Mouse (Mus musculus): Measurements from ENCODE around the gene Rptor.

Gene Rptor

GRCm38 (mm10) chr11:119848189-119848588 is 245.5 kb downstream of the Rptor start:
- DNase-seq (ENCODE audit: low read depth, low spot score), result no peak

DNA sequence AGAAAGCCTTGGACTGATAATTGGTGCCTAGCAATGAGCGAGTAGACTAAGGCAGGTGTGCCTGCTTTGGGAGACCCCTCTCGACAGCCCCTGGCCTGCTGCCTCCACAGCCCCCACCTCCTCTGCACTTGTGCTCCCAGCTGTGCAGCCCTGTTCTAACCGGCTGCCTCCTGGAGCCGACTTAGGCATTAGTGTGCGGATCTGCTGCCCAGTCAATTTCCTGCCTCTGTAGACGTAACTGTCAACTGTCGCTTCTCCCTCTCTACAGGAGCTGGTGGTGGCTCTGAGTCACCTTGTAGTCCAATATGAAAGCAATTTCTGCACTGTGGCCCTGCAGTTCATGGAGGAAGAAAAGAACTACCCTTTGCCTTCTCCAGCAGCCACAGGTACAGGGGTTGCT is 253.3 kb downstream of the Rptor start:
- DNase-seq (ENCODE audit: low read depth, low spot score), result no peak

- DNase-seq (ENCODE audit: low read depth, low spot score), result no peak
These were observed 260.0 kb downstream of the Rptor start for GRCm38 (mm10) chr11:119862523-119863299.

- no peak for DNase-seq (ENCODE audit: low read depth, low spot score)
These were observed 260.7 kb downstream of the Rptor start for GRCm38 (mm10) chr11:119863421-119863821.

- no peak for DNase-seq (ENCODE audit: low read depth, low spot score)
These were observed 264.1 kb downstream of the Rptor start for GRCm38 (mm10) chr11:119866837-119867236.

DNA sequence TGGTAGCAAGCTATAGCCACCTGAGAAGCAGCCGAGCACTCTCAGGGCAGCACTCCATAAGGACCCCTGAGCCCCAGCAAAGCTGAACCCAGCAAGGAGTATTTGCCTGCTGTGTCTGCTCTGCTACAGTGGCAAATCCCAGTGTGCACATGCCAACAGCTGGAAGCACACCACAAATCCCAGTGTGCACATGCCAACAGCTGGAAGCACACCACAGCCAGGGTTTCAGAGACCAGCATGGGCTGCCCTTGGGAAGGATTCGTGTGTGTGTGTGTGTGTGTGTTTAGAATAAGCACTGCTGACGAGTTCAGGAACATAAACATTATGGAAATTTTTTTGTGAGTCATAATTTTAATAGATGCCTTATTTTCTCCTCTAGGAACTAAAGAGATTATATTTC is 265.4 kb downstream of the Rptor start:
- no peak for DNase-seq (ENCODE audit: low read depth, low spot score)

GRCm38 (mm10) chr11:119868556-119868955 is 265.9 kb downstream of the Rptor start:
- no peak for DNase-seq (ENCODE audit: low read depth, low spot score)

- DNase-seq (ENCODE audit: low read depth, low spot score), result no peak
These were observed 268.4 kb downstream of the Rptor start for GRCm38 (mm10) chr11:119871141-119871540.

DNA sequence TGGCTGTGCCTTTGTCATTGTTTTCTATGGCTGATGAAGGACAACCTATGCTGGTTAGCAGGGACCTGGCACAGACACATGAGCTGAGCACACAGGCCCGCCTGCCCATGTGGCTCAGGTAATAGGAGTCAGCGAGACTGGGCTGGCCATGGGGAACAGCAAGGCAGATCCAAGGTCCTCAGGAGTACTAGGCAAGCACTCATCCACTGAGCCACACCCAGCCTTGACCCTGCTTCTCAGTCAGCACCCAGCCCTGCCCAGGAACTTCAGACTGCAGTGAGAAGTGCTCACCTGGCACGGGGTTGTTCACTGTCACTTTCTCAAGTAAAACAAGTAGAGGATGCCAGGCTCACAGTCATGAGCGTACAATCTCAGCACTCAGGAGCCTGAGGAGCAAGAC is 270.9 kb downstream of the Rptor start:
- DNase-seq (ENCODE audit: low read depth, low spot score), result no peak

DNA sequence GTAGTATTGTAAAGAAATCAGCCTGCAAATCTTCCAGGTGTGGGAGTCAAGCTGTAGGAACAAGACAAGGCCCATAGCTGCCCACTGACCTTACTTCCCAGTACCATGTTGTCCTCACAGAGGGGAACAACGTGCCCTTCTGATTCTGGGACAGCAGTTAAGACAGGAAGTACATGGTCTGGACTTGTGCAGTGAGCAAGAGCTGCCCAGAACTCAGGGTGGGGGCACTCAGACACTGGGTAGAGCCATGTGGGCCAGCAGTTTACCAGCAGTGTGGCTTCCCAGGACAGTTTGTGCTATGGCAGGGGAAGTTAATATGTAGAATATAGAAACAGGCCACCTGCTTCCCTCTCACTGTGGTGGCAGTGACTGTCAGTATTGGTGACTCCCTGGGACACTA is 272.1 kb downstream of the Rptor start:
- no peak for DNase-seq (ENCODE audit: low read depth, low spot score)

DNA sequence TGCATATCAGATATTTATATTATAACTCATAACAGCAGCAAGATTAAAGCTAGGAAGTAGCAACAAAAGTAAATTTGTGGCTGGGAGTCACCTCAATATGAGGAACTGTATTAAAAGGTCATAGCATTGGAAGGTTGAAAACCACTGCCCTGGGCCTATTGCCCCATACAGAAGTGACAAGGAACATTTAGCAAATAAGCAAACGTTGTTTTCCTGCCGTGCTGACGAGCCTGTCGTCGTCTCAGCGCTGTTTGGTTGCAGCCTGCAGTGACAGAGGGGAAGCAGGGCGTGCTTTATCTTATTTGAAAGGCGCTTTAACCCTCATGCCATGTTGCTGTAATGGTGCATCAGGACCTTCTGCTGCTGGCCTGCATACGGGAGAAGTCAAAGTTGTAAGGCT is 273.0 kb downstream of the Rptor start:
- no peak for DNase-seq (ENCODE audit: low read depth, low spot score)

DNA sequence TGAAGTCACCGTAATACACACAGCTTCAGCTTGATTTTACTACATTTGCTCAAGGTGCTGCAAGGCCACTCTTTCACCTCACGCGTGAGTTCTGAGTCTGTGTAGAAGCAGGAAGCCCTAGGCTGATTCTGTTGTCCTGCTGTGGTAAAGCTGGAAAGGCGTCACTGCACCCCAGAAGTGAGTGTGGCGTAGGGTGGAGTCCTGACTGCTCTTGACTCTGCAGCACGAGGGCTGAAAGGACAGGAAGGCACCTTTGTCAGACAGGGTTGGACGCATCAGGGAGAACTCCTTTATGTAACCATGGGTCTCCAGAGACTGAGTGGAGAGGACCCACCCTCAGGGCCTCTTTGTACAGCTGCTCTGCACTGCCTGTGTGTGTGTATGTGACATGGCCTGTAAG is 274.4 kb downstream of the Rptor start:
- DNase-seq (ENCODE audit: low read depth, low spot score), result no peak

DNA sequence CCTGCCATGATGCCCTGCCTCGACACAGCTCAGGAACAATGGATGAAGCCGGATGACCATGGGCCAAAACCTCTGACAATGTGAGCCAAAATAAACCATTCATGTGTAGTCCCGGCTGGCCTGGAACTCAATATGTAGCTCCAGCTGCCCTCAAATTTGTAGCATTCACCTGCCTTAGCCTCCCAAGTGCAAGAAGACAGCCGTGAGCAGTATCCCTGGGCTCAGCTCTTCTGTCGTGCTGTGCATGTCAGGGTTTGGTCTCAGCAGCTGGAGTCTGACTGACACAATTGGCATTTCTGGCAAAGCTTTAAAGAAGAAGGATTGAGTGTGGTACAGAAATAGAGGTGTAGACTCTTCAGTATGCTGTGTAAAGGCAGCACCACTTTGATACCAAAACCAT is 276.9 kb downstream of the Rptor start:
- no peak for DNase-seq (ENCODE audit: low read depth, low spot score)

- DNase-seq (ENCODE audit: low read depth, low spot score), result no peak
These were observed 280.9 kb downstream of the Rptor start for GRCm38 (mm10) chr11:119883646-119884045.

GRCm38 (mm10) chr11:119889966-119890365 is 287.3 kb downstream of the Rptor start:
- DNase-seq (ENCODE audit: low read depth, low spot score), result no peak

- DNase-seq (ENCODE audit: low read depth, low spot score), result no peak
These were observed 289.0 kb downstream of the Rptor start for GRCm38 (mm10) chr11:119891601-119892215.

DNA sequence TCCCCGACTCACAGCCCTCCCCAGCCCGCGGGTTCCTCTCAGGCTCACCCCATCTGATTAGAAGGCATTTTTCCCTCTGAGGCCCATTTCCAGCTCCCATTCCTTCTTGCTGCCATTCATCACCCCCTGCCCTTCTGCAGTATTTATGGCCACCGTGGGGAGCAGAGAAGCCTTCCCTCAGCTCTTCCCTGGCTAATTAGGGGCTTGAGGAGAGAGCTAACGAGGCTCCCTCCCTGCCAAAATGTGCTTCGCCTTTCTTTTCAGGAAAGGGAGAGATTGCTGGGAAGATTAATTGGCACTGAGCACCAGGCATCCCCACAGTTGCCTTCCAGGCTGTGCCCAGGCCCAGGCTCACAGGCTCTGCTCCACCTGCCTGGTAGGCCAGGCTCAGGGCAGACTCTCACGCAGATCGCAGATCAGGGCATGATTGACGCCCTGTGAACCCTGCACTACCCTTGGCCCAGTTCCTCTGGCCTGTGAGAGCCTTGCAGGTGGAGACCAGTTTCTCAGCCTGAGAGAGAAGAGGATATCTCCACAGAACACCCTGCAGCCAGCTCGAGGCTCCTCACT is 291.0 kb downstream of the Rptor start:
- no peak for DNase-seq (ENCODE audit: low read depth, low spot score)

DNA sequence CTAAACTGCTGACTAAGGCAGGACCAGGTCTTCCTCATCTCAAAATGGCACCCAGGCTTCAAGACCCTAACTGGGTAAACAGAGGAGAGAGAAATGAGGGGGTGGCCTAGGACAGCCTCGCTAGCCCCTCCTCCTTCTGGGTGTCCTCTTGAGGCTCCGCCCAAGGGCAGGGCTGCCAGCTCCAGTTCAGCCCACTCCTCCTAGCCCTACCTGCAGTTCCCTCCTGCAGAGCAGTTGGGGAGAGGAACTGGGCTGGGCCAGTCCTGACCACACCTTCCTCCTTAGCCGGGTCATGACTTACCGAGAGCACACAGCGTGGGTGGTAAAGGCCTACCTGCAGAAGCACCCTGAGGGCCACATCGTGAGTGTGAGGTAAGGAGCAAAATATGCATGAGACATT is 291.9 kb downstream of the Rptor start:
- DNase-seq (ENCODE audit: low read depth, low spot score), result no peak

- DNase-seq (ENCODE audit: low read depth, low spot score), result no peak
These were observed 294.3 kb downstream of the Rptor start for GRCm38 (mm10) chr11:119897041-119897440.

GRCm38 (mm10) chr11:119898976-119899375 is 296.3 kb downstream of the Rptor start:
- DNase-seq (ENCODE audit: low read depth, low spot score), result no peak

DNA sequence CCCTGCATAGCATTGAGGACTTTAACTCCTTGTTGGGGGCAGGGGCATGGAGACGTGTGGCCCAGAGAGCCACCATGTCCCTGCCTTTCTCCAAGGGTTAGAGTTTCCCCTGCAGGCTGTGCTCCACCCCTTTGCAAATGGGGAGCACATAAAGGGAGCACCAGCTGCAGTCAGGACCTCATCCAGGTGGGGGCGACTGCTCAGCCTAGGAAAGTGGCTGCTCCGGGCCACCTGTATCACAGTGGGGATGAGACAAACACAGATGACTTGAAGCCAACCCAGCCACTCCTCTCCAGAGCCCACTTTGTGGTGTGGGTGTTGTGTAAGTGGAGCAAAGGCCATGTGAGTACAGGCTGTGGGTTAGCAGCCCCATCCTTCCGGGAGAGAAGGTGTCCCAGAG is 298.5 kb downstream of the Rptor start:
- DNase-seq (ENCODE audit: low read depth, low spot score), result no peak

DNA sequence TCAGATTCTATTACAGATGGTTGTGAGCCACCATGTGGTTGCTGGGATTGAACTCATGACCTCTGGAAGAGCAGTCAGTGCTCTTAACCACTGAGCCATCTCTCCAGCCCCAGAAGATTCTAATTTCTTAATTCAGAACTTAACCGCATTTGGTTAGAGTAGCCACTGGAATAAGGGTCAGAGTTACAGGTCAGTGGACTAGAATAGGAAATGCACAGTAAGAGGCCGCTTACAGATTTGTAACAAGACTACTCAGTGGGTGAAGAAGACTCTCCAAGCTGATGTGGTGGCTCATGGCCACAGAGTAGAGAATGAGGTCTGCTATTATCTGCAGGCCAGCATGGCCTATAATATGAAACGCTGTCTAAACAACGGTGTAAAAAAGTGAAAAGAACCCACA is 300.2 kb downstream of the Rptor start:
- DNase-seq (ENCODE audit: low read depth, low spot score), result no peak

- no peak for DNase-seq (ENCODE audit: low read depth, low spot score)
These were observed 302.0 kb downstream of the Rptor start for GRCm38 (mm10) chr11:119904621-119905286.
